Mouse (Mus musculus): ENCODE data around the gene Gm11555. TPM values are rescaled to one million over a fixed set of nuclear protein-coding genes. Genes with fewer than 3 reads are reported as not detected.
"Not testable (repeated sequence)": the region's sequence is repeated elsewhere in the genome, so short reads cannot be mapped to it uniquely, and the experiment has no call there.

Gm11555 gene
- not detected in 2 replicates for polyA plus RNA-seq (2015; fragmentation: Nextera tagmentation; extraction: Ambion mirVana)

DNA sequence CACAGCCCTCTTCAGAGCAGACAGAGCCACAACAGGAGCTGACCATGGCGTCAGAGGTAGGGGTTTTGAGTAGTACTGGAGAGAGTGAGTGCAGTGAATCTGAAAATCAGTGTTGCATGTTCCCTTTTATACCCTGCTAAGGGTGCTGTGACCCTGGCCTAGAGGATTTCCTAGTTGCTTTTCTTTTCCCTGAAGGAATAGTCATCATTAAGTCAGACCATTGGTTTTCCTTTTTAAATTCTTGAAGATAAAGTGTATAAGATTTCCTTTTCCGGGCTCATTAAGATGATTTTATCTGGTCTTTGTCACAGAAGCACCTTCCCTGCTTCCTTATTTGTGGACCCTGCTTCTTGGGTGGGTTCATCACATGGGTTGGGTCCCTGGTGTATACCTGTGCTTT lies at the start of gene Gm11555:
Gm11555 (minus strand) TSS at position 101 of the 400 bp plus-strand sequence.
- TF ChIP-seq CTCF (IDR thresholded peaks at IDR 0.05) (no peak), EP300 (IDR thresholded peaks at IDR 0.05) (no peak)
- Histone ChIP-seq H3K9me3 (ENCODE audit: low read length) (no peaks in the 10 kb centered on the region), H3K4me3 (ENCODE audit: low read depth, low read length) (no peak within 1 kb of the TSS), H3K4me1 (ENCODE audit: insufficient read depth, low read depth, low read length) (no peaks in the 10 kb centered on the region), H3K27ac (ENCODE audit: low read length) (no peak within 1 kb of the TSS), H3K9ac (replicated peaks; ENCODE audit: low read depth) (no peak within 1 kb of the TSS), H3K36me3 (ENCODE audit: insufficient read depth, low read length) (no peaks in the 10 kb centered on the region), H3K4me2 (replicated peaks; ENCODE audit: low read depth, low read length) (no peak within 1 kb of the TSS), H3K27me3 (replicated peaks; ENCODE audit: insufficient read depth, low read length) (no peaks in the 10 kb centered on the region)
- WGBS, result 83% methylated on average over 2 of the region's 2 CpGs
- no peak for ATAC-seq
- no peak for DNase-seq (ENCODE audit: low spot score)

- Histone ChIP-seq H3K36me3 (ENCODE audit: insufficient read depth, low read length) (no peaks in the 10 kb centered on the region), H3K9ac (replicated peaks; ENCODE audit: low read depth) (no peak within 1 kb of the TSS), H3K4me1 (ENCODE audit: insufficient read depth, low read depth, low read length) (no peaks in the 10 kb centered on the region), H3K4me3 (ENCODE audit: low read depth, low read length) (no peak within 1 kb of the TSS), H3K27me3 (replicated peaks; ENCODE audit: insufficient read depth, low read length) (no peaks in the 10 kb centered on the region), H3K9me3 (ENCODE audit: low read length) (no peaks in the 10 kb centered on the region), H3K27ac (ENCODE audit: low read length) (no peak within 1 kb of the TSS), H3K4me2 (replicated peaks; ENCODE audit: low read depth, low read length) (no peak within 1 kb of the TSS)
- DNase-seq (ENCODE audit: low spot score) (no peak), ATAC-seq (no peak)
- WGBS, result 90% methylated on average over 1 of the region's 1 CpGs
- TF ChIP-seq EP300 (IDR thresholded peaks at IDR 0.05) (no peak), CTCF (IDR thresholded peaks at IDR 0.05) (no peak)
Measured at GRCm38 (mm10) chr11:99690463-99690862, 40.4 kb upstream of the Gm11555 start, which contains the start of gene Gm14190. Gene Gm14190, minus strand, starts transcription at chr11:99690740.

- not testable (repeated sequence) for ATAC-seq
Measured at GRCm38 (mm10) chr11:99685235-99685634, 35.2 kb upstream of the Gm11555 start.

DNA sequence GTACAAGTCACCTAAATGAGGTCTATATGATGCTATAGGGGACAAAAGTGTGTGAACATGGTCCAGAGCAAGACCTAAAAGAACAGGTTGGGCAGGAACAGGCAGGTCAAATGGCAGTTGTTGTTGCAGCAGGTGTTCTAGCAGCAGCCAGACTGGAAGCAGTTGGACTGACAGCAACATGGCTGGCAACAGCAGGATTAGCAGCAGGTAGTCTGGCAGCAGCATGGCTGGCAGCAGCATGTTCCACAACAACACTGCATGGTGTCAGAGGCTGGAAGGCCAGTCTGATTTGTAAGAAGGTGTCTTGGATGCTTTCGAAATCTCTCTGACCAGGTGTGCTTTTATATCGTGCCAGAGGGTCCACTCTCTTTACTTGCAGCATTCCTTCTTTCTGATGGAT lies 33.4 kb upstream of the Gm11555 start:
- no peak for ATAC-seq
- no peaks in the 10 kb centered on the region for H3K36me3 ChIP-seq (ENCODE audit: insufficient read depth, low read length)
- no peak overlapping the region for H3K4me3 ChIP-seq (ENCODE audit: low read depth, low read length)
- H3K9ac ChIP-seq (replicated peaks; ENCODE audit: low read depth), result no peak overlapping the region
- H3K4me2 ChIP-seq (replicated peaks; ENCODE audit: low read depth, low read length), result no peak overlapping the region
- TF ChIP-seq EP300 (IDR thresholded peaks at IDR 0.05), result no peak
- TF ChIP-seq CTCF (IDR thresholded peaks at IDR 0.05), result no peak
- no peak for DNase-seq (ENCODE audit: low spot score)
- H3K27me3 ChIP-seq (replicated peaks; ENCODE audit: insufficient read depth, low read length), result no peaks in the 10 kb centered on the region
- H3K27ac ChIP-seq (ENCODE audit: low read length), result no peak overlapping the region
- no peaks in the 10 kb centered on the region for H3K4me1 ChIP-seq (ENCODE audit: insufficient read depth, low read depth, low read length)
- 83% methylated on average over 2 of the region's 2 CpGs for WGBS
- H3K9me3 ChIP-seq (ENCODE audit: low read length), result no peaks in the 10 kb centered on the region

More at GRCm38 (mm10) chr11:99685235-99685634, 35.2 kb upstream of the Gm11555 start:
- H3K27me3 ChIP-seq (replicated peaks; ENCODE audit: insufficient read depth, low read length); H3K9me3 ChIP-seq (ENCODE audit: low read length); H3K27ac ChIP-seq (ENCODE audit: low read length); H3K4me2 ChIP-seq (replicated peaks; ENCODE audit: low read depth, low read length); H3K4me1 ChIP-seq (ENCODE audit: insufficient read depth, low read depth, low read length); H3K9ac ChIP-seq (replicated peaks; ENCODE audit: low read depth); H3K36me3 ChIP-seq (ENCODE audit: insufficient read depth, low read length); H3K4me3 ChIP-seq (ENCODE audit: low read depth, low read length); DNase-seq (ENCODE audit: low spot score): not testable (repeated sequence)
- 42% methylated on average over 1 of the region's 1 CpGs for WGBS

- ATAC-seq (no peak), DNase-seq (ENCODE audit: low spot score) (no peak)
- Histone ChIP-seq H3K36me3 (ENCODE audit: insufficient read depth, low read length) (no peaks in the 10 kb centered on the region), H3K27me3 (replicated peaks; ENCODE audit: insufficient read depth, low read length) (no peaks in the 10 kb centered on the region), H3K4me2 (replicated peaks; ENCODE audit: low read depth, low read length) (no peak within 1 kb of the TSS), H3K4me3 (ENCODE audit: low read depth, low read length) (no peak within 1 kb of the TSS), H3K9ac (replicated peaks; ENCODE audit: low read depth) (no peak within 1 kb of the TSS), H3K27ac (ENCODE audit: low read length) (no peak within 1 kb of the TSS), H3K9me3 (ENCODE audit: low read length) (no peaks in the 10 kb centered on the region), H3K4me1 (ENCODE audit: insufficient read depth, low read depth, low read length) (no peaks in the 10 kb centered on the region)
- TF ChIP-seq EP300 (IDR thresholded peaks at IDR 0.05) (no peak), CTCF (IDR thresholded peaks at IDR 0.05) (no peak)
Measured at GRCm38 (mm10) chr11:99665860-99666259, 15.8 kb upstream of the Gm11555 start, which contains the start of gene Krtap4-6. Gene Krtap4-6, minus strand, starts transcription at chr11:99665960.

DNA sequence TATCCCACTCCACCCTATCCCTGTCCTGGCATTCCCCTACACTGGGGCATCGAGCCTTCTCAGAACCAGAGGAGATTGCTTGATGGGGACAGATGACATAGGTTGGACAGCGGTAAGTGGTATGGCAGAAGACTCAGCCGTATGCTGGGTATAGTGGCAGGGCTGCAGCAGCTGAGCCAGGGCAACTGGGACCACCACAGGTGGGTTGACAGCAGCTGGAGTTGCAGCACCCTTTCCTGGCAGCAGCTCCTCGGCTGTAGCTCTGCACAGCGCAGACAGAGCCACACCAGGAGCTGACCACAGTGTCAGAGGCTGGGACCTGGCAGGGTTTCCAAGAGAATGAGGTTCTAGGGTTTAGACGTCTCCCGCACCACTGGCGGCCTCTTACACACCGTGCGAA lies 12.8 kb upstream of the Gm11555 start:
- Histone ChIP-seq H3K36me3 (ENCODE audit: insufficient read depth, low read length) (no peaks in the 10 kb centered on the region), H3K9ac (replicated peaks; ENCODE audit: low read depth) (no peak overlapping the region), H3K27me3 (replicated peaks; ENCODE audit: insufficient read depth, low read length) (no peaks in the 10 kb centered on the region), H3K4me1 (ENCODE audit: insufficient read depth, low read depth, low read length) (no peaks in the 10 kb centered on the region), H3K27ac (ENCODE audit: low read length) (no peak overlapping the region), H3K9me3 (ENCODE audit: low read length) (no peaks in the 10 kb centered on the region), H3K4me3 (ENCODE audit: low read depth, low read length) (no peak overlapping the region), H3K4me2 (replicated peaks; ENCODE audit: low read depth, low read length) (no peak overlapping the region)
- WGBS, result 80% methylated on average over 10 of the region's 10 CpGs
- no peak for ATAC-seq
- no peak for DNase-seq (ENCODE audit: low spot score)
- TF ChIP-seq EP300 (IDR thresholded peaks at IDR 0.05), result no peak
- no peak for TF ChIP-seq CTCF (IDR thresholded peaks at IDR 0.05)

DNA sequence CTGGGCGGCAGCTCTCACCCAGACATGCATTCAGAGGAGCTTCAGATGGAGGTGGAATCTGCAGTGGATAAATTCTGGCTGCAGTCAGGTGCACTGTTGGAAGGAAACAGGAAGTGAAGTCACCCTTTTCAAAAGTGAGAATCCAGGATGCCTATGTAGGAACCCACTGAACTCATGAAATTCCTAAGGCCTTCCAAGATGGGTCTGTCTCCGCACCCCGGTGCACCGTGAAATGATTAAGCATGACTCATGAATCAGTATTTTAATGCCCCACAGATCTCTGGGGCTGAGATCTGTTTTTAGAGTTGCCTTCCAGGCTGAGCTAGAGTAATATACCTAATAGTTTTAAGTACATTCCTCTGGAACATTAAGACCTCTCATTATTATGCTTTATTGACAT lies 9.2 kb upstream of the Gm11555 start:
- H3K27me3 ChIP-seq (replicated peaks; ENCODE audit: insufficient read depth, low read length), result no peaks in the 10 kb centered on the region
- H3K4me1 ChIP-seq (ENCODE audit: insufficient read depth, low read depth, low read length), result no peaks in the 10 kb centered on the region
- no peaks in the 10 kb centered on the region for H3K9me3 ChIP-seq (ENCODE audit: low read length)
- H3K4me2 ChIP-seq (replicated peaks; ENCODE audit: low read depth, low read length), result no peak overlapping the region
- H3K9ac ChIP-seq (replicated peaks; ENCODE audit: low read depth), result no peak overlapping the region
- no peak overlapping the region for H3K27ac ChIP-seq (ENCODE audit: low read length)
- DNase-seq (ENCODE audit: low spot score), result no peak
- TF ChIP-seq EP300 (IDR thresholded peaks at IDR 0.05), result no peak
- TF ChIP-seq CTCF (IDR thresholded peaks at IDR 0.05), result no peak
- no peaks in the 10 kb centered on the region for H3K36me3 ChIP-seq (ENCODE audit: insufficient read depth, low read length)
- 78% methylated on average over 4 of the region's 4 CpGs for WGBS
- no peak for ATAC-seq
- no peak overlapping the region for H3K4me3 ChIP-seq (ENCODE audit: low read depth, low read length)

- ATAC-seq; H3K27ac ChIP-seq (ENCODE audit: low read length); H3K4me3 ChIP-seq (ENCODE audit: low read depth, low read length); H3K9me3 ChIP-seq (ENCODE audit: low read length); H3K9ac ChIP-seq (replicated peaks; ENCODE audit: low read depth); DNase-seq (ENCODE audit: low spot score); H3K4me1 ChIP-seq (ENCODE audit: insufficient read depth, low read depth, low read length); H3K36me3 ChIP-seq (ENCODE audit: insufficient read depth, low read length); H3K4me2 ChIP-seq (replicated peaks; ENCODE audit: low read depth, low read length); H3K27me3 ChIP-seq (replicated peaks; ENCODE audit: insufficient read depth, low read length): not testable (repeated sequence)
- 73% methylated on average over 9 of the region's 10 CpGs for WGBS
Measured at GRCm38 (mm10) chr11:99658467-99659010, 8.5 kb upstream of the Gm11555 start, which contains the start of gene Gm11563. Gene Gm11563, minus strand, starts transcription at chr11:99658960.
